Mouse (Mus musculus) Muller cell, postnatal 12 days (primary cell): Measurements from ENCODE around the gene Hoxb2.
A peak's percentile ranks its signal among the peaks of the same experiment; 100 is the strongest.

Experiments
- DNase-seq: peaks from one replicate; pipeline ENCODE4 v3.0.0-alpha.2; 2015; ENCODE audit errors: inconsistent ontology term

Gene Hoxb2

DNA sequence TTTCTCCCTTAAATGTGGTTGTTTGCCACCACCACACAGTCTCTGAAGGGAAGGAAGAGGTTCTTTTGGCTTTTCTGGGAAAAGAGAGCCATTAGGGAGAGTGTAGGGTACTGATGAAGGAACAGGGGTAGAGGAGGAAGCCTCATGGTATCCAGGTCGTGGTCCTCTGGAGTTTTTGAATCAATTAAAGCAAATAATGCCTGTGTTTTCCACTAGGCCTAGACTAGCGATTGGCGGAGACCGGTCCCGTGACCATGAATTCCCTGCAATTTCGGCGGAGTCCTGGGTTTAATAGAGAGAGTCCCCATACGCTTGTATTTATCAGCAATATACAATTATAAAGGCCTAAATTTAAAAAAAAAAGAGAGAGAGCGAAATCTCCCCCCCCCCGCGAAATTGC lies 987 bp downstream of the Hoxb2 start:
- no peak for DNase-seq

DNA sequence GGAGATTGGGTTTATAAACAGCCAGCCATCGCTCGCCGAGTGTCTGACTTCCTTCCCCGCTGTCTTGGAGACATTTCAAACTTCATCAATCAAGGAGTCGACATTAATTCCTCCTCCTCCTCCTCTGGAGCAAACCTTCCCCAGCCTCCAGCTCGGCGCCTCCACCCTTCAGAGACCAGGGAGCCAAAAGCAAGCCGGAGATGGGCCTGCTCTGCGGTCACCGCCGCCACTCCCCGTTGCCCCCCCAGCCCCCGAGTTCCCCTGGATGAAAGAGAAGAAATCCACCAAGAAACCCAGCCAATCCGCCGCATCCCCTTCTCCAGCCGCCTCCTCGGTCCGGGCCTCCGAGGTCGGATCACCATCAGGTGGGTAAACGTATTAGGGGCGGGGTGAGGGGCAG lies 1.5 kb downstream of the Hoxb2 start:
- DNase-seq, result no peak

DNA sequence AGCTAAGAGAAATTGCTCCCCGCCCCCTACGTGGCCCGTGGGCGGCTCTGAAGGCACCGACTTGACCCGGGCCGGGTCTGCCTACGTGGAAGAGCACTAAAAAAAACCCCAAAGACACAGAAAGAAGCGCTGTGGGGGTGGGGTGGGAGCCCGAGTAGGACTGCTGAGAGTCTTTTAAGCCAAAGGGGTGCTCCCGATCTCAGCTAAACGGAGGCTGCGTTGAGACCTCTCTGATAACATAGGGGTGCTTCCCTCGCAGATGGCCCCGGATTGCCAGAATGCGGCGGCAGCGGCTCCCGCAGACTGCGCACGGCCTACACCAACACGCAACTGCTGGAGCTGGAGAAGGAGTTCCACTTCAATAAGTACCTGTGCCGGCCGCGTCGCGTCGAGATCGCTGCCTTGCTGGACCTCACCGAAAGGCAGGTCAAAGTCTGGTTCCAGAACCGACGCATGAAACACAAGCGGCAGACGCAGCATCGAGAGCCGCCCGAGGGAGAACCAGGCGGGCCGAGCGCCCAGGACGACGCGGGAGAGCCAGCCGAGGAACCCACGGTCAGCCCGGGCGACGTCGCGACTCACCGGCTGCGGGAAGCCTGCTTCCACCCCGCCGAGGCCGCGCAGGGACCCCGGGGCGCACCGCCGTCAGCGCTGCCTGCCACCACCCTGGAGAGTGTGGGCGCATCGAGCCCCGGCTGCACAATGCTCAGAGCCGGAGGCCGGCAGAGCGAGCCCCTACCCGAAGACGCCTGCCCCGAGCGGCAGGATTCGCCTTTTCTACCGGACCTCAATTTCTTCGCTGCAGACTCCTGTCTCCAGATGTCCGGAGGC lies 2.6 kb downstream of the Hoxb2 start:
- peak; percentile 14 for DNase-seq

DNA sequence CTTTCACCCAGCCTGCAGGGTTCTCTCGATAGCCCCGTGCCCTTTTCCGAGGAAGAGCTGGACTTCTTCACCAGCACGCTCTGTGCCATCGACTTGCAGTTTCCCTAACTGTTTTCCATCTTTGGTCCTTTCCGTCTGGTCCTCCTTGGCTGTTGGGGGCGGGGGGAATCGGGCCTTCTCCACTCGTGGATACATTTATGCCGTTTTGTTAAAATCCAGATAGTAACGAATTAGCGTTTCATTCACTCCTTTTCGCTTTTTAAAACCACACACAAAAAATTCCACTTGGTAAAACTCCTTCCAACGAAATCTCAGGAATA lies 3.2 kb downstream of the Hoxb2 start:
- DNase-seq, result peak; percentile 25

DNA sequence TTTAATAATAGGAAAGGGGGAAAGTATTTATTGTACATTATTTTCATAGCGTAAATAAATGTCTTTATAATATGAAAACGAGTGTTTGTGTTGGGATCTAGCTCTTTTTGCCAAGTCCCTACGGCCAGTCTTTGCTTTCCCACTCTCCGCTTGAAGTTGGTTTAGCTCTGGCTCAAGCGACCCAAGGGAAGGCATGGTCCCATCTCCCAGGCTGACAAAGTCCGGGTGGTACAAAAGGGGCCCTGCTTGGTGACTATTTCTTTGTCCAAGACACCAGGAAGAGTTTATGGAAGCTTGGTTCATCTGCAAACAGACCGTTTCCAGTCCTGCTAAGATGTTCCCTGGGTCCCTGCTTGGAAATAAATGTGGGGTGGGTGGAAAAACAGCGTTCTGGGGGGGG lies 3.6 kb downstream of the Hoxb2 start:
- no peak for DNase-seq

DNA sequence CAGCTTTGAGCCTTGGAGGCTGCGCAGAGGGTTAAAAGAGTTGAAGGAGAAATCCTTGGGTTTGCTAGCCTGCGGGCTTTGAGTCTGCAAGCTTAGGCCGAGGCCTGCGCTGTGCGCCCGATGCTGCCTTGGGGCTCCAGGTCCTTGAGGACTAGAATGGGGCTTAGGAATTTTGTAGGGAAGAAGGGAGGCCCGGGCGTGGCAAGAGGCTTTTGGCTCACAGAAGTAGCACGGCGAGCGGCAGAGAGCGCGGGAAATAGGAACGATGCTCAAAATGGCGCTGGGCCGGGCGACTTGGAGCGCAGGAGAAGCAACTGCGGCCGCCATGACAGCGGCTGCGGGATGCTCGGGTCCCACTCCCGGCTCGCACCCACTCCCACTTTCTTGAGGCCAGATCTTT lies 4.1 kb downstream of the Hoxb2 start:
- DNase-seq, result no peak

DNA sequence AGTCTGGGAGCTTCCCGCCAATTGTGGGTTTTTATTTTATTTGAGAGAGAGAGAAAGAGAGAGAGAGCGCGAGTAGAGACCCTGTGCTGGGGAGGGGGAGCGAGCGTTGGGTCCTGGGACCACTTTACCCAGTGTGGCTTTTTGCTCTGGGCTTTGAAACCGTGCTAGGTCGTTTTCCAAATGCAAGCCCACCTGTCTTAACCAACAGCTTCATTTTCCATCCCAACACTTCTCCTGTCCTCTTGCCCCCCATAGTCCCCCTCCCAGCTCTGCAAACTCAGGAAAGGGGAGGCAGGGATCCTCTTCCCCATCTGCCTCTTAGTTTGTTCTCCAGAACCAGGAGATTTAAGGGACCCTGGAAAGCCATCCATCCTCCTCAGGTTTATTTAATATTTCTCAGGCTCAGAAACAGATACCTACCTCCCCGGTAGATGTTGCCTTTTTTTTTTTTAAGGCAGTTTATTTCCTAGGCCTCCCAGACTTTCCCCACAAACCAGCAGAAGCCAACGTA lies 4.5 kb downstream of the Hoxb2 start:
- DNase-seq, result no peak

DNA sequence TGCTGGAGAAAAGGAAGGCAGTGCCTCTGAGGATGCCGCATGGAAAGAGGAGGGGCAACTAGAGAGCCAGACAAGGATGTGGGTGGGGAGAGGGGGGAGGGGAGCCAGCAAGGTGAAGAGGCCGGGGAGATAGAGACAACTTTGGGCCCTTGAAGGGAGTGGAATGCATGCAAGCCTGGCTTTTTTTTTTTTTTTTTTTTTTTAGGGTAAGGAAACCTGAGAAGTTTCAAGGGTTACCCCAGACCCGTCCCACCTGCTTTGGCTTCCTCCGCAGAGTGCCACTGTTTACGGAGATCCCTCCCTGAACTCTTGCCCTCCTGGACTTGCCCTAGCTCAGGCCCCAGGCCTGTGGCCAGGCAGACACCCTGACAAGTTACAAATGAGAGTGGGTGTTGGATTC lies 13.5 kb downstream of the Hoxb2 start:
- no peak for DNase-seq

DNA sequence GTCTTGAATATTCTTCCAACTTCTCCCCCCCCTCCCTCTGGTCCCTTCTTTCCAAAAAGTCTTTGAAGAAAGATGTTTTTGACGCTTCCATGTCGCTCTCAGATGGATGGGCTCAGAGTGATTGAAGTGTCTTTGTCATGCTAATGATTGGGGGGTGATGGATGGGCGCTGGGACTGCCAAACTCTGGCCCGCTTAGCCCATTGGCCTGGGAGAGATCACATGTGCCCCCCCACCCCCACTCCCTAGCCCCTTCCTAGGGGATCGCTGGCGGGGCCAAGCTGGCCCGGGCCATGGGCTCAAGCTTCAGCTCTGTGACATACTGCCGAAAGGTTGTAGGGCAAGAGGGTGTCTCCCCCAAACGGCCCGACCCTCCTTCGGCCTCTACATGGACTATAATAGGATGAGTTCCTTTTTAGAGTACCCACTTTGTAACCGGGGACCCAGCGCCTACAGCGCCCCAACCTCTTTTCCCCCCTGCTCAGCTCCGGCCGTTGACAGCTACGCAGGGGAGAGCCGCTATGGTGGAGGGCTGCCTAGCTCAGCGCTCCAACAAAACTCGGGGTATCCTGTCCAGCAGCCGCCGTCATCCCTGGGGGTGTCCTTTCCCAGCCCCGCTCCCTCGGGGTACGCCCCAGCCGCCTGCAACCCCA lies 15.2 kb downstream of the Hoxb2 start, which contains the start of gene Hoxb1:
Gene Hoxb1, plus strand, starts transcription at position 312 of the 651 bp plus-strand sequence.
- no peak for DNase-seq

DNA sequence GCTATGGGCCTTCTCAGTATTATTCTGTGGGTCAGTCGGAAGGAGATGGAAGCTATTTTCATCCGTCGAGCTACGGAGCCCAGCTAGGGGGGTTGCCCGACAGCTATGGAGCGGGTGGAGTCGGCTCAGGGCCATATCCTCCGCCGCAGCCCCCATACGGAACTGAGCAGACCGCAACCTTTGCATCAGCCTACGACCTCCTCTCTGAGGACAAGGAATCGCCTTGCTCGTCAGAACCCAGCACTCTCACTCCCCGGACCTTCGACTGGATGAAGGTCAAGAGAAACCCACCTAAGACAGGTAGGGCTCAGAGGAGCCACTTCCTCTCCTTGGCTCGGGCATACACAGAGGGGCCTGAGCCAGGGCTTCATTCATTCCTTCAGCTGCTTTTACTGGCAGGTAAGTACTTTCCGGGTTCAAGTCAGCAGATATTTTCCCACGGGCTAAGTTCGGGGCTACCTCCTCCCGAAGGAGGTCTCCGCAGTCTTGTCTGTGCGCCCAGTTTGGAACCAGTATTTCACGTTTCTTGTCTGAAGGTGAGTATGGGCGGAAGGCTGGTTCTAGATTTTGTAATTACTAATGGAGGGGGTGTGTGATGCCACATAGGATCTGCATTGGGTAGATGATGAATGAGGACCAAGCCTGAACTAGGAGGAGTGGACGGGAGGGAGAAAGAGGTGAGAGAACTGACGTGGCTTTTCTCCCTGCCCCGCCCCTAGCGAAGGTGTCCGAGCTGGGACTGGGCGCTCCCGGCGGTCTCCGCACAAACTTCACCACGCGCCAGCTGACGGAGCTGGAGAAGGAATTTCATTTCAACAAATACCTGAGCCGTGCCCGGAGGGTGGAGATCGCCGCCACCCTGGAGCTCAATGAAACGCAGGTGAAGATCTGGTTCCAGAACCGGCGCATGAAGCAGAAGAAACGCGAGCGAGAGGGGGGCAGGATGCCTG lies 16.0 kb downstream of the Hoxb2 start:
- no peak for DNase-seq

DNA sequence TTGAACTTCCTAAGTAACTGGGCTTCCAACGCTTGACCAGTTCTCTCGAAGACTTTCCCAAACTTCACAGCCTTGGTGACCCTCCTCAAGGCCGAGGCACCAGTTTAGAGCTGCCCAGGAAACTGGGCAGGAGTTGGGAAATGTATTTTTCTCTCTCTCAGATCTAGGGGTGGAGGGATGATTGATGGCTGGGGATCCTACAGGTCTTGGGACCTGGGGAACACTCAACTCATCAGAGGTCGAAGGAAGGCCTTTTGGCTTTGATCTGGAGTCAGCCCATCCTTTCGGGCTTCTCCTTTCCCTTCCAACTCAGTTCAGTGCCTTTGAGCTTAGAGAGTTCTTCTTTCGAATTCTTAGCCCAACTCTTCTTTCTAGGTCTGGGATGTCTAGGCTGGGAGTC lies 16.8 kb downstream of the Hoxb2 start:
- DNase-seq, result no peak

DNA sequence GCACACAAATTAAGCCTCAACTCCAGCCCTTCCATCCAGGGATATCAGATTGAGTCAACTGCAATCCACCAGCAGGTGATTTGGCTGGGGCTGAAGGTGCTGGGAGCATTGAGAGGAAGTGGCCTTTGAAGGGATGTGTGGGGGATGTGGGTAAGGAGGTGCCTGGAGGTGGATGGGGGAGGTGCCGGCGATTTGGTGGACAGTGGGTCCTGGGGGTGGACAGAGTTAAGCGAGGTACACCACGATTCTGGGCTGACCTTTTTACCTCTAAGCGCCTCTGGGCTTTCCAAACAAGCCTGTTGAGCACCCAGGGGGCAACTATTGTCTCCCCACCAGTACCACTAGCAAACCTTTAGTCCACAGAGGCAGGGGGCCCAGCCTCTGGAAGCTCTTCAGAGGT lies 18.4 kb downstream of the Hoxb2 start:
- no peak for DNase-seq

DNA sequence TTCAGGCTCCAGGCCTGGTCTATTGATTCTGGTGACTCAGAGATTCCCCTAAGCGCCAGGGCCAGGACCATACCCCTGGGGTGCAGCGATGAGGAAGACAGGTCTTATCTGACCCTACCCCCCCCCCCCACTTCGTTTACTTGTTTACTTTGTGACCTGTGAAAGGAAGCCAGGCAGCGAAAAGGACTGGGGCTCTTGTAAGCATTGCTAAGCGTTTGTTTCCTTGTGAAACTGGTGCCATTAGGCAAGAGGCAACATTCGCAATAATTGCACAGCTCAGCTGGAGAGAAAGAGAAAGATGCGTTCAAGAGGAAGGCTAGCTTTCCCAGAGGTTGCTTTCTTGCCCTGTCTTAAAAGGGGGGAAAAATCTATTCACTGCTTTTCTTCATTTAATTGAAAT lies 18.8 kb downstream of the Hoxb2 start:
- no peak for DNase-seq

DNA sequence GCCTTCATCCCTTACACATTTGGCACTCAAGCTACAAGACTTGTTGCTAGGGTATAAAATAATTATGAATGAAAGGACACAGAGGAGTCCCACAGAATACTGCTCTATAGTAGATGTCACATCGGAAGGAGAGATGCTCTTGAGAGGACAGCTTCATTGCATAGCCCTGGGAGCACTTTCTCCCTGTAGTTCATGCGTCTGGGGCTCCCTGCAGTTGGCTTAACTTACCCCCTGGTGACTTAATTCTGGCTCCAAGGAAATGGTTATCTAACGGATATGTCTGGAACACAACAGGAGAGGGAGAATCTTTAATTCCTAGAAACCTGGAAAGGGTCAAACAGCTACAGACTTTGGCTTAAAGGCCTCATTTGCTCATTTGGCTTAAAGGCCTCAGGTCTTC lies 21.4 kb downstream of the Hoxb2 start:
- no peak for DNase-seq

DNA sequence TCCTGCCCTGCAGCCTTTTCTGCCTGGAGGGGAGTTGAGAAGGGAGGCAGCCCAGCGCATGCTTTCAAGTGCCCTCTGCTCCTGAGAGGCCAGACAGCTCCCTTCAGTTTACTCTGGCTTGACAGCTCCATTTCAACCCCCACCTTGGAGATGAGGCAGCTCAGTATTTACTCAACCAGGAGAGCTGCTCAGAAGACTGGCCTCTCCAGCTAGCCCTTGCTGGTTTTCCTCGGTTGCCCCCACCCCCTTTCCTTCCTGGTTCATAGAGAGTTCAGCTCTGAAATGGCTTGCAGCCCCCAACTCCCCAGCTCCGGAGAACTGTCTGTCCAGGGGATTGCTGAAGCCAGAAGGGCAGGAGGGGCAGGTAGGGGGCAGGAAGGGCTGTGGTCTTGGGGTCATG lies 22.2 kb downstream of the Hoxb2 start:
- DNase-seq, result no peak

DNA sequence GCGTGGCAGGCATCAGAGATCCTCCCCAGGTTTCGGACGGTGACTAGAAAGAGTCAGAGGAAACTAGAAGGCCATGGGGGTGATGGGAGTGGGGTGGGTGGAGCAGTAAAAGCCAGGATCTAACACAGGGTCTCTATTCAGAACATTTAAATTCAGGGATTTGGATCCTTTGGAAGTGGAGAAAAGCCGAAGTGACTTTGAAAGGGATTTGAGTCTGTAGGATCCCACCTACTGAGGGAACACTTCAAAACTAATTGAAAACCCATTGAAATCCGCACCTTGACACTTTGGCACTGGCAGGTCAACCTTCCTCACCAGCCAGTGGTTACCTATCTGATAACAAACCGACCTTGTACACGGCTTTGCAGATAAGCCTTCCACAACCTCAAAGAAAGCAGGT lies 24.5 kb downstream of the Hoxb2 start:
- DNase-seq, result no peak

DNA sequence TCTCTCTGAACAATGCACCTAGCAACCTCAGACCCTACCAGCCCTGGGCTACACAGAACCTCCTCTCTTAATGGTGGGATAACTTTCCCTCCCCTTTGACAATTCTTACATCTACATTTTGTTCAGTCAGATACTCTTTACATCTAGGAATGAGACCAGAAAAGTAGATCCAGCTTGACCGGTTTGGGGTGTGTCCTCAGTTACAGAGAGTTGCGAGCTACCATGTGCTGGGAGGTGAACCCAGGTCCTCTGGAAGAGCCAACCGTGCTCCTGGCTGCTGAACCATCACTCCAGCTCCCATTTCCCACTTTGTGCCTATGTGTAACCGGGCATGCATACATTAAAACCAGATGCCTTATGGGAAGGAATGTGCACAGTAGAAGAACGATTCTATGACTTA lies 33.1 kb downstream of the Hoxb2 start:
- no peak for DNase-seq

DNA sequence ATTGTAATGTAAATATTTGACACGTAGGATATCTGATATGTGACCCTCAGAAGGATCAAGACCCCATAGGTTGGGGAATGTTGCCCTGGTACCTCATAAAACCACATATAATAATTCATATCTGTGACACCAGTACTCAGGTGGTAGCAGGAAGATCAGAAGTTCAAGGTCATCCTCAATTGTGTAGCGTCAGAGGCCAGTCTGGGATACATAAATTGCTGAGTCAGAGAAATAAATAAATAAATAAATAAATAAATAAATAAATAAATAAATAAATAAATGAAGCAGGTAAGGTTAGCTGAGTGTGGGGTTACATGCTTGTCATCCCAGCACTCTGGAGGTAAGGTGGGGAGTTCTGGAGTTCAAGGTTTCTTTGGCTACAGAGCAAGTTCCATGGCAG lies 37.3 kb downstream of the Hoxb2 start:
- DNase-seq, result no peak

DNA sequence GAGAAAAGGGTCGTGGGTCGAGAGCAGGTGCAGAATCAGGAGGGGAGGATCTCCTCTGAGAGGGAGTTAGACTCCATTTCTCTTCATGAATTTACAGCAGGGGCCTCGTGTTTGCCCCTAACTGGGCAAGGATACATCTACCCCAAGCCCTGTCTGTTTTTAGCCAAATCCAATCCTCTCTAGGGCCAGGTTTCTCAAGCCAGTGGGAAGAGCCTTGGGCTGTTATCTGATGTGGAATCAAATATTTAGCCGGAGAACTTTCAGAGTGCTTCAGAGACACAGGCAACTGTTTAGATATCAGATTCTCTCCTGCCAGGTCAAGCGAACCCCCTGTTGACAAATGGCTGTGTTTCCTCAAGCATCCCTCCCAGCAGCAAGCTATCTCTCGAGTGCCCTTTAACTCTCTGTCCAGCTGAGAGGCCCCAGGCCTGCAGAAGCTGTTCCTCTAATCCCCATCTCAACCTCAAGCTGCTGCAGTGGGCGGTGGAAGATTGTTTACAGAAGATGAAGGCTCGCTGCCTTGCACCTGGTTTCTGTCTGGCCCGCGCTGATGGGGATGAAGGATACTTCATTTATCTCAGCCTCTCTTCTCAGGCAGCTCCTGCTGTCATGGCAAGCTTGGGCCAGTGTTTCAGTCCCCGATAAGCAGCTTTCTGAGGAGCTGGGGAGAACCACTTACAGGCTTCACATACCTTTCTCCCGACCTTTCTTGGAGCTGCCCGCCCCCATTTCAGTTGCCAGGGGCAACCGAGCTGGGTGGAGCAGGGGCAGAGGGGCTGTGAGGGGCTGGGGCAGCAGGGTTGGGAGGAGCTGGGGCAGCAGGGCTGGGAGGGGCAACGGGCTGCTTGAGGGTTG lies 46.7 kb downstream of the Hoxb2 start:
- DNase-seq, result no peak

DNA sequence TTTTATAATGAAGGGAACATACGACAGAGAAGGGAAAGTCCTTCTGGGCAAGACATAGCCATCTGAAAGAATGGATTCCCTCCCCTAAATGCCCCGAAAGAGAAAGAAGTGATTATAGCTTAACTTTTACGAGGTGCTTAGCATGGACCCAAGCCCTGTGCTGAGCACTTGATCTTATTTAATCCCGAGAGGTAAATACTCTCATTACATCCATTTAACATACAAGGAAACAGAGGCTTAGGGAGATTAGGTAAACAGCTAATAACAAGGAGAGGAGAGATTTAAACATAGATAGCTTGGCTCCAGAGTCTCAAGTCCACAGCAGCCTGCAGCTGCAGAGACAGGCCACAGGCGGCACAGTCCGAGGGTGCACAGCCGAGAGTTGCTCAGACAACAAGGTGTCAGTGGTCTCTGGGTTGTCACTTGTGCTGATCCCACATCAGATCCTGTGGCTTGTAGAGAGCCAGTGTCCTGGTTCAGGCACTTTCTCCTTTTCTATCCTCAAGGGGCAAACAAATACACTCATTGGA lies 47.5 kb downstream of the Hoxb2 start:
- no peak for DNase-seq

DNA sequence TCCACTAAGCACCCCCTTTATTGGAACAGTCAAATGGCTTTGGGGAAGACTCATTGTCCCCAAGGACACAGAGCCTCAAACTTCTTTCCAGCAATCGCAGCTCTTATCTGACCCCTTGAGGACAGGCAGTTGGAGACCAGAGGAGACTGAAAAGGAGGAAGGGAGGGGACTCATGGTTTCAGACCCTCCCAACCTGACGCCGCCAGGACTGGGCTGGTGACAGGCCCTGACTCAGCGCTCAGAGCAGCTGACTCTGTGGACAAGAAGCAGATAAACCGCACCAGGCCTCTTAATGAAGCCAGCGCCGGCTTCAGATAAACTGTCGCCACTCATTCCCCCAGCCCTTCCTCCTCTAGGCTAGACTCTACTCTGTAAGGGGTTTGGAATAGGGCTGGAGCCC lies 49.6 kb downstream of the Hoxb2 start:
- DNase-seq, result no peak
